Mouse (Mus musculus): ENCODE measurements around the gene Zfp691. TPM values are rescaled to one million over a fixed set of nuclear protein-coding genes. Genes with fewer than 3 reads are reported as not detected.

Zfp691 gene
- polyA plus RNA-seq, 1 experiment from 2014 or later, result 8.1 TPM

- peaks cover 41% of the 10 kb centered on the region for H3K4me1 ChIP-seq
- H3K9me3 ChIP-seq (replicated peaks), result no peaks in the 10 kb centered on the region
- H3K36me3 ChIP-seq, result peaks cover 47% of the 10 kb centered on the region
- ATAC-seq (ENCODE audit: insufficient number of reproducible peaks, low FRiP score, low TSS enrichment, low read depth), result no peak
- 38% methylated on average over 4 of the region's 4 CpGs for WGBS
- H3K4me3 ChIP-seq (replicated peaks), result no peak overlapping the region
- H3K27ac ChIP-seq (replicated peaks), result no peak overlapping the region
- no peaks in the 10 kb centered on the region for H3K27me3 ChIP-seq
- H3K9ac ChIP-seq, result no peak overlapping the region
- H3K4me2 ChIP-seq (replicated peaks), result no peak overlapping the region
These were observed 52.7 kb downstream of the Zfp691 start for GRCm38 (mm10) chr4:119121249-119121648.

- no peak overlapping the region for H3K4me2 ChIP-seq (replicated peaks)
- peaks cover 40% of the 10 kb centered on the region for H3K4me1 ChIP-seq
- H3K27ac ChIP-seq (replicated peaks), result no peak overlapping the region
- no peaks in the 10 kb centered on the region for H3K27me3 ChIP-seq
- no peak for ATAC-seq (ENCODE audit: insufficient number of reproducible peaks, low FRiP score, low TSS enrichment, low read depth)
- no peak overlapping the region for H3K4me3 ChIP-seq (replicated peaks)
- WGBS, result 74% methylated on average over 6 of the region's 6 CpGs
- no peak overlapping the region for H3K9ac ChIP-seq
- H3K9me3 ChIP-seq (replicated peaks), result no peaks in the 10 kb centered on the region
- H3K36me3 ChIP-seq, result peaks cover 42% of the 10 kb centered on the region
These were observed 53.9 kb downstream of the Zfp691 start for GRCm38 (mm10) chr4:119120095-119120494.

MicroRNAs within 50 kb of the gene (microRNA counts, 519-probe panel; counts per million panel counts)
- 1,396 counts per million, percentile 9 among the panel's probes with 10 or more counts for microRNA mmu-miR-1957

Small RNAs within 50 kb of the gene (microRNA-seq; reads per million reads assigned to microRNA genes)
- gene Mir1957a (ENCODE audit: borderline number of aligned reads), result not detected

Other genes with a start within 250 kb of the Zfp691 start
- 0.07 TPM in 1 of 2 replicates, not detected in the other for gene Olfr1328, start 235.6 kb downstream of the Zfp691 start, polyA plus RNA-seq (2015; fragmentation: Nextera tagmentation; extraction: Ambion mirVana)
- gene Lao1, start 212.6 kb downstream of the Zfp691 start, polyA plus RNA-seq (2015; fragmentation: Nextera tagmentation; extraction: Ambion mirVana), result 0.16 TPM in 1 of 2 replicates, not detected in the other
- 141 and 160 TPM in 2 replicates for gene Slc2a1, start 65.5 kb downstream of the Zfp691 start, polyA plus RNA-seq (2015; fragmentation: Nextera tagmentation; extraction: Ambion mirVana)
- gene Ermap, start 15.8 kb upstream of the Zfp691 start, polyA plus RNA-seq (2015; fragmentation: Nextera tagmentation; extraction: Ambion mirVana), result 1.5 and 1.7 TPM in 2 replicates
- 213 and 230 TPM in 2 replicates for gene Svbp, start 21.1 kb upstream of the Zfp691 start, polyA plus RNA-seq (2015; fragmentation: Nextera tagmentation; extraction: Ambion mirVana)
- 0.12 and 0.13 TPM in 2 replicates for gene Tmem269, start 44.0 kb upstream of the Zfp691 start, polyA plus RNA-seq (2015; fragmentation: Nextera tagmentation; extraction: Ambion mirVana)
- gene AU022252, start 58.5 kb upstream of the Zfp691 start, polyA plus RNA-seq (2015; fragmentation: Nextera tagmentation; extraction: Ambion mirVana), result 32.0 and 35.5 TPM in 2 replicates
- gene P3h1, start 58.7 kb upstream of the Zfp691 start, polyA plus RNA-seq (2015; fragmentation: Nextera tagmentation; extraction: Ambion mirVana), result 80.0 and 82.7 TPM in 2 replicates
- gene Cldn19, start 81.2 kb upstream of the Zfp691 start, polyA plus RNA-seq (2015; fragmentation: Nextera tagmentation; extraction: Ambion mirVana), result 0.05 and 0.20 TPM in 2 replicates
- gene Ybx1, start 120.4 kb upstream of the Zfp691 start, polyA plus RNA-seq (2015; fragmentation: Nextera tagmentation; extraction: Ambion mirVana), result 577 and 601 TPM in 2 replicates
- gene Ppih, start 146.4 kb upstream of the Zfp691 start, polyA plus RNA-seq (2015; fragmentation: Nextera tagmentation; extraction: Ambion mirVana), result 76.8 and 84.3 TPM in 2 replicates
- gene Ccdc30, start 241.3 kb upstream of the Zfp691 start, polyA plus RNA-seq (2015; fragmentation: Nextera tagmentation; extraction: Ambion mirVana), result 8.7 and 10.5 TPM in 2 replicates
- gene Ppcs, start 248.2 kb upstream of the Zfp691 start, polyA plus RNA-seq (2015; fragmentation: Nextera tagmentation; extraction: Ambion mirVana), result 23.7 and 26.8 TPM in 2 replicates
- 1.8 and 2.1 TPM in 2 replicates for gene Zmynd12, start 248.6 kb upstream of the Zfp691 start, polyA plus RNA-seq (2015; fragmentation: Nextera tagmentation; extraction: Ambion mirVana)